Mouse (Mus musculus) T-cell, adult 2 months (primary cell): Measurements from ENCODE around the gene Lin7b.
A peak's percentile ranks its signal among the peaks of the same experiment; 100 is the strongest.

Experiments used
- DNase-seq: peaks from one replicate; pipeline ENCODE4 v3.0.0; 2022; ENCODE audit warnings: low spot score

The Lin7b gene

DNA sequence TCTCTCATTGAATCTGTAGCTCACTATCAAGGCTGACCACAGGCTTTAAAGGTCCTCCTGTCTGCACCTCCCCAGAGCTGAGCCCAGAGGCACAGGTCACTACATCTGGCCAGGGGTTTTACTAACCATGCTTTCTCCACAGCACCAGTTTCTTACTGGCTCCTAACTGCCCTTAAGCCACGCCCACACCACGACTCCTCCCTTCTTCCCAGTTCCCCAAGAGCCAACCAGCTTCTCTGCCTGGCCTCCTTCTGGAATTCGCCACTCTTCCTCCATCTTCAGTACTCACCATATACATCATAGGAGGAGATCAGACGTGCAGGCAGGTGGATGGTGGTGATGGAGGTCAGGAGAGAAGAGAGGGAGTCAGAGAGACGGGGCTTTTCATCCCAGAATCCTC is 17.3 kb downstream of the Lin7b start:
- DNase-seq = no peak

DNA sequence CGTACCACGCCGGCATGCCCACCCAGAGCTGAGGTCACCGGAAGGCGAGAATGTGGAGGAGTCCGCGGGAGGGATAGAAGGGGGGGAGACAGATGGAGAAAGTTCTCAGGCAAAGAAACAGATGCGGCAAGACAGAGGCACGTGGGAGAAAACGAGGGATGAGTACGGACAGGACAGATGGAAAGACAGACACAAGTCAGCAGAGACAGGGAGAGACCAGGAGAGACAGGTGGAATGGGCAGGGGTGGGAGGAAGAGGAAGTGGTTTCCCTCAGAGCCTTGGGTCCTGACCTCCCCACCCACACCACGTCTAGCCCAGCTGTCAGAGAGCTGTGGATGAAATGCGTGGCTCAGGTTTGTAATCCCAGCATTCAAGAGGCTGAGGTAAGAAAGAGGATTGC is 23.5 kb downstream of the Lin7b start:
- DNase-seq = no peak

DNA sequence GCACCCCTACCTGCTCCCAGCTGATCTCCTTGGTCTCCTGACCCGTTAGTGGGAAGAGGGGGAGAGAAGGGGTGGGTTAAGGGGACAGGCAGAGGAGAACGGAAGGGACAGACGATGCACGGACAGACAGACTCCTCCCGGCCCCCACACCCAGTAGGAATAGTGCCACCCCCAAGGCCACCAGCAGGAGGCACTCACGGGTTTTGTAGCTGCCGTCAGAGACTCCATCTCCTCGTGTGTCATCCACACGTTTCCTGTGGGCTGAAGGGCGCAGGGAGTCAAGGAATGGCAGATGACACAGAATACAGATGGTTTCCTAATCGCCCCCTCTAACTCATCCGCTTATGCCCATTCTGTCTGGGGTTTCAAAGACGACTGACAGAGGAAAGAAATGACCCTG is 26.8 kb downstream of the Lin7b start:
- no peak for DNase-seq

DNA sequence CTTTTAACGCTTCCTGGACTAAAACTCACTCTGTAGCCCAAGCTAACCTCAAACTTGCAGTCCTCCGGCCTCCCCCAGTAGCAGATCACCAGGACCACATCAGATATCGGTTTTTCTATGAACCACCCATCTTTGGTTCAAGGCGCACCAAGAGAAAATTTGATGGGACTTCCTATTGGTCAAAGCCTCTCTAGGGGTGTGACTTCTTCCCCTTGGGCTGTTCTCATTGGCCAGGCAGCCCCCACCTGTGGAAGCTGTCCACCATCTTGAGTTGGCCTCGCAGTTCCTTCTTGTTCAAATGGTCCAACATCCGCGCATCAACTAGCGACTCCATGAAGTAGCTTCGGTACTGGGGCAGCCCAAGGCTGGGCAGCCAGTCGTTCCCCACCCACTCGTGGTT is 28.3 kb downstream of the Lin7b start:
- no peak for DNase-seq

DNA sequence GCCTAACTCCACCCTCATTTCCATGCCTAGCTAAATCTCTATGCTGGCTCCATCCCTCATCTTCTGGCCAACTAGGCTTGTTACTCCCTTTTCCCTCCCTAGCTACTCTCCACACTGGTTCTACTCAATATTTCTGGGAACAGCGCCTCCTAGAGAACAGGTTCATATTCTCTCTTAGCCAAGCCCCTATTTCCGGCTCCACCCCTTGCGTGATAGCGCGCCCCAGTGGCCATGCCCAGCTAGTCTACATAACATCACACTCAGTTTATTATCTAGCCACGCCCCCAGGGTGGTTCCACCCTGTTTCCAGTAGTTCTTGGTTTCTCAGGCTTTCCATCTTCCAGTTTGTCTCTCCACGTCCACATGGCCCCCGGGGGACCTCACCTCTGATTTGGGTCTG is 29.1 kb downstream of the Lin7b start:
- DNase-seq = peak; percentile 87

DNA sequence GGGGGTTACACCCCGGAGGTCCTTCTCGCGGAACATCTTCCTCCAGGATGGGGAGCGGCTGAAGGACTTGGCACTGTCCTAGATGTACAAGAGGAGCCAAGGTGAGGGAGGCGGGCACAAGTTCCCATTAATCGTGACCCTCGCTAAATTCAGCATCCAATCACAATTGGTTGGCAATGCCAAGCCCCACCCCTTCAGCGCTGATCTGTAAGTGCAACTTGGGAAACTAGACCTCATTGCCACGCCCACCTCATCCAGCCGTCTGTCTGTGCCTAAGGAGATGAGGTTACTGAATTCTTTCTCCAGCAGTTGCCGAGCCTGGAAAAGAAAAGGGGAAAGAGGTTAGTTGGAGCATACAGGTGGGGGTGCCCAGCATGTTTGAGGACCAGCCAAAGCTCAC is 29.7 kb downstream of the Lin7b start:
- no peak for DNase-seq

DNA sequence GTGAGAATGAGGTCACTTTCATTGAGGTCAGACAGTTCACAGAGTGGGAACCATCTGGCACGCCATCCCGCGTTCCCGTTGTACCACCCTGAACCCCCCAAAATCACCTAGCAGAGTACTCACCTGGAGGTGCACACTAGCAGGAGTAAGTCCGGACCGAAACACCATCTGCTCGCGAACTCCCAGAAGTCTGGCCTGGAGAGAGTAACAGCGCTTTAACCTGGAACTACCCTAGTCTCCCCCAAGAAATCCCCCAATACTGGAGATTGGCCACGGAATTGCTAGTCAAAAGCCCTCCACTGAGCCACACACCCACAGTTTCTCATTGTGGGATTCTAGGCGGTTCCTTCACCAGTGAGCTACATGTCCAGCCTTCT is 30.3 kb downstream of the Lin7b start:
- DNase-seq = no peak

DNA sequence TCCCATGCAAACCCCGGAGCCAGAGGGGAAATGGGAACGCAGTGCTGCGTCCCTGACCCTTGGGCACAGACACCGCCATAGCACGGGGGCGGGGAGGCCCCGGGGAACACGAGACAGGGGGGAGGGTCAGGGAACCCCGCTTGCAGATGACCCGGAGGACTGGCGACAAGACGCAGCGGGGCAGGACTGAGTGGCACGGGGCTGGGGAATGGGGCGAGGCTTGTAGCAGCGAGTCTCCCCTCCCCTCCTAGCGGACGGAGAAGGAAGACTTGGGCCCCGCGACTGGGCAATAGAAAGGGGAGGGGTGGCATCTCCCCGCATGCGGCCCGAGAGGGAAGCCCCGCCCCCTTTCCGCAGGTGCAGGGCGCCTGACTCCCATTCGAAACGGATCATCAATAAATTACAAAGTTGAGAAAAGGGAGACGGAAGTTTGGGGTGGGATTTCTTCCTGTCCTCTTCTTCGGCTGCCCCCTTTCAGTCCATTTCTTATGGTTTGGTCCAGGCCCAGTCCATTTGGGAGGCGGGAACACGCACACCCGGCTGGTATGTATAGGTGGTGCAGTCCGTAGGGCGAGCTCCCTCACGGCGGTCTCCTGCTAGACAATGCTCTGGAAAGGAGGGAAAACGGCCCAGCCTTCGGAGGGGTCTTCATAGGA is 30.8 kb downstream of the Lin7b start:
- DNase-seq = no peak

DNA sequence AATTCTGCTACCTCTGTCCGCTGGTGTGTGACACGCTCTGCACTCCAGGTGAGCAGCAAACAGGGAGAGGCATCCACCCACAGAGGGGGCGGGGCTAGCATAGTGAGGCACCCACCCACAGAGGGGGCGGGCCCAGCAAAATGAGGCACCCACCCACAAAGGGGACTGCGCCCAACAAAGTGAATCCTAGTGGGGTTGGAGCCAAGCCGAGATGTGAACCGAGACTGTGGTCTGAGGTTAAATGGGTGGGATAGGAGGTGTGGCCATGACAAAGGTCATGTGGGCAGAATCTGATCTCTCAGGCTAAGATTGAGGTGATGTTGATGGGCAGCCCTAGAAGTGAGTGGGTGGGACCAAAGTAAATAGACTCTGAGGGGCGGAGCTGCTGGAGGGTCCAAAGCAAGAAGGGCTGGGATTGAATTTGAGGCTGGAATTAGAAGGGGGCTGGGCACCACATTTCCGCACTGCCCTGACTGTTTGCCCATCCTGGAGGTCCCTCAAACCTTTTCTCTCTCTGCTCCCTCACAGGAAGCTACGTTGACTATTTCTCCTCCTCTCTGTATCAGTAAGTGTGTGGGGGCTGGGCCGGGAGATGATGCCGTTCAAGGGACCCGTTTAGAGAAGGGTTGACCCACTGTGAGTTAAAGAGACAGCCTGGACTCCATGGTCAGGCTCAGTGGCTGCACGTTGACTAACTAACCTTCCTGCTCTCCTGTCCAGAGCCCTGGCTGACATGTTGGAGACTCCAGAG is 32.0 kb downstream of the Lin7b start:
- peak; percentile 53 for DNase-seq

DNA sequence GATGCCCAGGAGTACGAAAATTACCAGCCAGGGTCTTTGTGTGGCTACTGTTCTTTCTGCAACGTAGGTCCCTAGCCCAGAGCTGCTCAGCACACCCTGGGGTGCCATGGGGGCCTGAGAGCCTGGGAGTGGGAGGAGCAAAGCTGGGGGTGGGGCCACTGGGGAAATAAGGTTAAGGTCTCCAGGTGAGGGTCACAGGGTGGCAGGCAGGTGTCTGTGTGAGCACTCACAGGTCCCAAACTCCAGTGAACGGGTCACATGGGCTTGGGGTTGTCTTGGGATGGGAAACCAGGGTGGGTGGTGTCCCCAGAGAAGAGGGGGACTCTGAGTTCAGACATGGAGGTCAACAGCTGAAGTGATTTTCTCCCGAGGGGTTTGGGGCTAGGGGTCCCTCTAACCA is 32.9 kb downstream of the Lin7b start:
- no peak for DNase-seq

DNA sequence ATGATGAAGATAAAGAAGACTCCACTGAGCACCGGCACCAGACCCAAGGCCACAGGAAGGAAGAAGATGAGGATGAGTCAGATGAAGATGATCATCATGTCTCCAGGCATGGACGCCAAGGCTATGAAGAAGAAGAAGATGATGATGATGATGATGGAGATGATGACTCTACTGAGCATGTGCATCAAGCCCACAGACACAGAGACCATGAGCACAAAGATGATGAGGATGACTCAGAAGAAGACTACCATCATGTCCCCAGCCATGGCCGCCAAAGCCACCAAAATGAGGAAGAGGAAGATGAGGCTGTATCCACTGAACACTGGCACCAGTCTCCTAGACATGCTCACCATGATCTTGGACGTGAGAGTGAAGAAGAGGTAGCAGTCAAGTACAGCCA is 34.1 kb downstream of the Lin7b start:
- DNase-seq = no peak

DNA sequence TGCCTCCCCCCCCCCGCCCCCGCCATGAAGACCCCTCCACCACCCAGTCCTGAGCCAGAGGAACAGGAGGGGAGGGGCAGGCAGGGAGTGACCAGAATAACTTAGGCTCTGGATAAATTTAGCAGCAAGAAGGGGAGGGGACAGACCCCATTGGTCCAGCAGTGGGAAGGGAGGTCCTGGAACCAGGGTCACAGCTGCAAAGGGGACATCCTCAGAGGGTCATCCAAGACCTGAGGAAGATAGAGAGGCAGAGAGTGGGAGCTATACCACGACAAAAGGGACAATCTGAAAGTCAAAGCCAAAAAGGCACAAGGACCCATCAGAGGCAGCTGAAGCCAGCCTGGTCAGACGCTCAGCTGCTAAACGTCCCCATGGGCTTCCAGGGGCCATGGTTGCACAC is 35.3 kb downstream of the Lin7b start, which contains the start of gene Hrc:
Gene Hrc (plus strand): TSS at position 235 of the 400 bp plus-strand sequence.
- DNase-seq = no peak

DNA sequence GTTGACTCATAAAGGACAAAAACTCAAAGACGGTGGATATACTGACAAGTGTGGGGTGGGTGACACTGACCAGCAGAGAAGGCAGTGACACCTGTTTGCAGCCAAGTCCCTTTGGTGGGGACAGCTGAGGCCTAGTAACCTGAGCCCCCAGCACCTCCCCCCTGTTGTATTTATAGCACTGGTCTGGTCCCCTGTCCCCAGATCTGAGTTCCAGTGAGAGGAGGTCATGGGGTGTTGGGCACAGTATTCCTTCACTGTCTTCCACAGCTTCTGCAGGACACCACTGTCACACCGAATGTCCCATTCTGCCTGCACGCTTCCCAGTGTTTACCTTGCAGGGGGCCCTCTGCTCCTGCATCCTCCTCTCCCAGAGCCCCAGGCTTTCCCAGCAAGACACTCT is 35.8 kb downstream of the Lin7b start:
- no peak for DNase-seq

DNA sequence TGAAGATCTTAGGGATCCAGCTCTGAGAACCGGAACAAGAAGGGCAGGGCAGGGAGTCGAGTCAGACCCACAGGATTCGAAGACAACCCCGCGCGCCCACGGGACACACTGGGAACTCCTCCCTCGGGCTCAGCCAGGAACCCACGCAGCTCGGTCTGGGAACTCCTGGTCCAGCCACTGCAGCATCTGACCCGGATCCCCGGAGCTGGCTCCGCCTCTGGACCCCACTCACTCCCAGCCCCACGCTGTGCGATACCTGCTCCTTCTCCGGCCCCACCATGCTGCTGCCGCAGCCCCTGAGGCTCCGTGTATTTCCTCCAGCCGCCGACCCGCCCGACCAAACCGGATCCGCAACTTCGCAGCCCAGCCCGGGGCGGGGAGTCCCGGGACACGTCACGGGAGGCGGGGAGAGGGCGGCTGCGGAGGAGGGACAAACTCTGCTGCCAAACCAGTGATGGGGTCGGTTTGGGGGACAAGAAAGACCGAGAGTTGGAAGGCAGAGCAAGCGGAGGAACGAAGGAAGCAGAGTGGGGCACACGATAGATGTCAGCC is 36.9 kb downstream of the Lin7b start, which contains the start of gene Trpm4:
Gene Trpm4 (minus strand): TSS at position 350 of the 552 bp plus-strand sequence.
- peak; percentile 84 for DNase-seq

DNA sequence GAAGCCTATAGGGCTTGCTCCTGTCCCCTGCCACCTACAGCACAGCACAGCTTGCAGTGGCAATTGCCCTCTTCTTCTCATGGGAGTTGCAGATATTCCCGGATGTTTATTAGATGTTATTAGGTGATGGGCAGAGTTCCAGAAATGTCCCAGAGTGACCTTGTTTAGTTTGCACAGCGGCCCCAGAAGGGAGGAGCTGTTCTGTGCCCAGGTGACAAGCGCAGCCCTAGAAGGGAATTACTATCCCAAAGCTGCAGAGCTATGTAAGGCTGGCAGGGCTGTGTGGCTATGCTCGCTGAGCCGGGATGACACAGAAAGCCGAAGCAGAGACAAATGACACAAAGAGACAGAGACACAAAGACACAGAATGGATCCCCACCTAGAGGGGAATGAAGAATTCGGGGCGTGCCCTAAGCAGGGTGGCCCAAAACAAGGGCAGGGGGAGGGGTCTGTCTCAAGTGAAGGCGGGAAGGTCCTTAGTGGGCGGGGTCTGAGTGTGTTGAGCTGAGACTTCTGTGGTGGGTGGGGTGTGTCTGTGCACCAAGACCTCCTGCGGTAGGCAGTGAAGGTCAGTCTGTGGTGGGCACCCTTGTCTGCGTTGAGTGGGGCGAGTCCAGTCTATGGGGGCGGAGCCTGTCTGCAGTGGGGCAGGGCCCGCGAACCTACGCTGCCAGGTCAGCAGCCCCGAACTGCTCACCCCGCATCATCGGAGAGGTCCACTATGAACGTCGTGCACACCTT is 37.5 kb downstream of the Lin7b start:
- DNase-seq = peak; percentile 35

DNA sequence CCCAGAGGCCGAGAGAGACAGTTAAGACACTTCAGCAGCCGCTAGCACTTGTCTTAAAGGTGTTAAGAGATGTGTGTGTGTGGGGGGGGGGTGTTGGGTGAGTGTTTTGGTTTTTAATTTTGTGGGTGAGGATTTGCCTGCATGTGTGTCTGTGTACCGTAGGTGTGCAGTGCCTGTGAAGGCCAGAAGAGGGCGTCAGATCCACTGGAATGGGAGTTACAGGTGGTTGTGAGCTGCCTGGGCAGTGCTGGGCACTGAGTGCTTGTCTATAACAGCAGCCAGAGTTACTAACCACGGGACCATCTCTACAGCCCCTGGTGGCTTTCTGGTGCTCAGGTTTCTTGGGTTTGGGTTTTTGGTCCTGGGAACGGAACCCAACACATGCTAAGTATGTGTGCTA is 38.9 kb downstream of the Lin7b start:
- no peak for DNase-seq

DNA sequence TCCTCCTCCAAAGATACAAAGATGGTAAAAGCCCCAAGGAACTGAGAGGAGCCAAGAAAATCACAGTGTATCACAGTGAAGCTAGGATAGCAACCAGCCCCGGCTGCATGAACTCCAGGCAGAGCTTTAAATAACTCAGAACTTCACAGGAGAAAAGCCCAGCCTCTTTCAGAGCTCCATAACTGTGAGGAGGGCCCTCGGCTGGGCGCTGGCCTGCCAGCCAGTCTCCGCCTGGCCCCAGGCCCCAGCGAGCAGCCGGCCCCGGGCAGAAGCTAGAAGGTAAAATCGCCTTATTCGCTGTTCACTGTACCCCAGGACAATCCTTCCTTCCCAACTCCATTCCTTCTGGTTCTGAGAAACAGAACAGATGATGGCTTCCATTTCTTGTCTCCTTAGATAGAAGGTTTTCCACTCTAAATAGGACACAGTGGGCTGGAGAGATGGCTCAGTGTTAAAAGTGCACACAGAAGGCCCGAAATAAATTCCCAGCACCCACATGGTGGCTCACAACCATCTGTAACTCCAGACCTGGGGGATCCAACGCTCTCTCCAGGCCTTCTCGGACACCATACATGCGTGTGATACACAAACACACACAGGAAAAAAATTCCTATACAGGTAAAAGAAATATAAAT is 41.4 kb downstream of the Lin7b start:
- DNase-seq = no peak

DNA sequence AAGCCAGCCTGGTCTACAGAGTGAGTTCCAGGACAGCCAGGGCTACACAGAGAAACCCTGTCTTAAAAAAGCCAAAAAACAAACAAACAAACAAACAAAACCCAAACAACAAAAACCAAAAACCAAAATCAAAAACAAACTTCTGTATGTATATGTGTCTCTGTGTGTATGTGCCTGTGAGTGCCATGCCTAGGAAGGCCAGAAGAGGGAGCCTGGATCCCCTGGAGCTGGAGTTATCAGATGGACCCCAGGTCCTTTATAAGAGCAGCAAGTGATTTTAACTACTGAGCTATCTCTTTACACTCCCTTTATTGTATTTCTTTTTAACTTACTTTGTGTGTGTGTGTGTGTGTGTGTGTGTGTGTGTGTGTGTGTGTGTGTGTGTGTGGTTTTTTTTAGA is 44.6 kb downstream of the Lin7b start:
- no peak for DNase-seq

DNA sequence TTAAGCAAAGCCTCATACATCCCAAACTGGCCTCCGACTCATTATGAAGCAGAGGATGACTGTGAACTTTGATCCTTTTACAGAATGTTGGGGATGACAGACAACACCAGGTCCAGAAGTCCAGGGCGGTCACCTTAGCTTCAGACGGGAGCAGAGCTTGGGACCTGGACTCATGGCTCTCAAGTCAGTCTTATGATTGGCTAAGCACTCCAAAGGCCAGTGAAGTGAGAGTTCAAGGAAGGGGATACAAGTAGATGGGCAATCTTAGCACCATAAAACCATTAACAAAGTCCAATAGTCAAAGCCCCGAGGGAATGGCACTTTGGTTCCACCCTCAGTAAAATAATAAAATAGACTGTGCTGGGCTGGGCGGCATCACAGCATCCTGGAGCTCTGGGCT is 47.3 kb downstream of the Lin7b start:
- DNase-seq = no peak

DNA sequence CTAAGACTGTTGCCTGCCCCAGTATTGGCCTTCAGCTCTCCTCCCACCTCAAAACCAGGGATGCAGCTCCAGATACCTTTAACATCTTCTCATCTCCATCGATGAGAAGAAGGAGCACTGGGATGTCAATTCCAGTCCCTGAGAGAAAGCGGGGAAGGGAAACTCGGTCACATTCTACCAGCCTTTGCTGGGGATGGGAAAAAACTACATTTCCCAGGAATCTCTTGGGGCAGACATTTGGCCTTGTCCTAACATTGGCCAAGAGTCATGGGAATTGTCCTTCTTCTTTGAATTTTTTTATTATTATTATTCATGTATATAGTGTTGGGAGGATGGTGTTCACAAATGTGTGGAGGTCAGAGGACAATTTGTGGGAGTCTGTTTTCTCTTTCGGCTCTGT is 48.1 kb downstream of the Lin7b start:
- no peak for DNase-seq
